Mouse (Mus musculus): ENCODE results near the gene Jund. TPM values are rescaled to one million over a fixed set of nuclear protein-coding genes. Genes with fewer than 3 reads are reported as not detected.

The Jund gene
- polyA plus RNA-seq, 1 experiment from 2014 or later, result 267 TPM

- Histone ChIP-seq H3K27ac (peak within 1 kb of the TSS; percentile 64; the same call in 1 of the 2 replicates), H3K36me3 (peaks cover 5% of the 10 kb centered on the region; the same call in 1 of the 2 replicates), H3K9me3 (no peaks in the 10 kb centered on the region), H3K27me3 (replicated peaks) (no peaks in the 10 kb centered on the region), H3K9ac (peak within 1 kb of the TSS; percentile 93), H3K4me2 (replicated peaks) (peak within 1 kb of the TSS; percentile 81), H3K4me3 (peak within 1 kb of the TSS; percentile 77), H3K4me1 (peaks cover 35% of the 10 kb centered on the region)
- 3% methylated on average over 14 of the region's 14 CpGs for WGBS
- peak; percentile 45 for ATAC-seq (ENCODE audit: low FRiP score, low read depth)
Measured at GRCm38 (mm10) chr8:70660273-70660725, 38.5 kb upstream of the Jund start, which contains the start of gene Pgpep1. Gene Pgpep1 (minus strand): TSS chr8:70660388.

GRCm38 (mm10) chr8:70663691-70664090, 35.1 kb upstream of the Jund start:
- Histone ChIP-seq H3K9ac (no peak overlapping the region), H3K27ac (no peak overlapping the region), H3K4me1 (peaks cover 13% of the 10 kb centered on the region), H3K4me2 (replicated peaks) (no peak overlapping the region), H3K9me3 (peaks cover 4% of the 10 kb centered on the region; the same call in 1 of the 2 replicates), H3K4me3 (no peak overlapping the region), H3K36me3 (no peaks in the 10 kb centered on the region), H3K27me3 (replicated peaks) (no peaks in the 10 kb centered on the region)
- WGBS, result 39% methylated on average over 4 of the region's 4 CpGs
- no peak for ATAC-seq (ENCODE audit: low FRiP score, low read depth)

GRCm38 (mm10) chr8:70664631-70665030, 34.1 kb upstream of the Jund start:
- Histone ChIP-seq H3K36me3 (no peaks in the 10 kb centered on the region), H3K9me3 (peaks cover 4% of the 10 kb centered on the region; the same call in 1 of the 2 replicates), H3K9ac (no peak overlapping the region), H3K4me1 (peaks cover 7% of the 10 kb centered on the region), H3K4me3 (no peak overlapping the region), H3K27ac (no peak overlapping the region), H3K27me3 (replicated peaks) (no peaks in the 10 kb centered on the region), H3K4me2 (replicated peaks) (no peak overlapping the region)
- 78% methylated on average over 3 of the region's 3 CpGs for WGBS
- ATAC-seq (ENCODE audit: low FRiP score, low read depth), result no peak

- Histone ChIP-seq H3K9ac (no peak overlapping the region), H3K4me2 (replicated peaks) (no peak overlapping the region), H3K27me3 (replicated peaks) (no peaks in the 10 kb centered on the region), H3K36me3 (no peaks in the 10 kb centered on the region), H3K4me3 (no peak overlapping the region), H3K9me3 (peaks cover 4% of the 10 kb centered on the region; the same call in 1 of the 2 replicates), H3K27ac (no peak overlapping the region), H3K4me1 (no peaks in the 10 kb centered on the region)
- WGBS, result 75% methylated on average over 2 of the region's 2 CpGs
- ATAC-seq (ENCODE audit: low FRiP score, low read depth), result no peak
Measured at GRCm38 (mm10) chr8:70665599-70665998, 33.1 kb upstream of the Jund start.

GRCm38 (mm10) chr8:70667071-70667470, 31.7 kb upstream of the Jund start:
- Histone ChIP-seq H3K27ac (no peak overlapping the region), H3K27me3 (replicated peaks) (no peaks in the 10 kb centered on the region), H3K4me2 (replicated peaks) (no peak overlapping the region), H3K9ac (no peak overlapping the region), H3K36me3 (no peaks in the 10 kb centered on the region), H3K4me1 (no peaks in the 10 kb centered on the region), H3K9me3 (peaks cover 4% of the 10 kb centered on the region; the same call in 1 of the 2 replicates), H3K4me3 (no peak overlapping the region)
- no peak for ATAC-seq (ENCODE audit: low FRiP score, low read depth)
- 74% methylated on average over 5 of the region's 5 CpGs for WGBS

- Histone ChIP-seq H3K4me1 (peaks cover 10% of the 10 kb centered on the region), H3K27ac (no peak overlapping the region), H3K36me3 (peaks cover 5% of the 10 kb centered on the region; the same call in 1 of the 2 replicates), H3K4me3 (no peak overlapping the region), H3K9ac (no peak overlapping the region), H3K27me3 (replicated peaks) (no peaks in the 10 kb centered on the region), H3K4me2 (replicated peaks) (no peak overlapping the region), H3K9me3 (peaks cover 4% of the 10 kb centered on the region; the same call in 1 of the 2 replicates)
- no peak for ATAC-seq (ENCODE audit: low FRiP score, low read depth)
- 63% methylated on average over 10 of the region's 10 CpGs for WGBS
Measured at GRCm38 (mm10) chr8:70671615-70672324, 27.0 kb upstream of the Jund start.

- Histone ChIP-seq H3K4me3 (peak overlapping the region; percentile 62), H3K36me3 (peaks cover 7% of the 10 kb centered on the region), H3K27me3 (replicated peaks) (no peaks in the 10 kb centered on the region), H3K4me2 (replicated peaks) (peak overlapping the region; percentile 67), H3K9ac (peak overlapping the region; percentile 49; the same call in 1 of the 2 replicates), H3K4me1 (peaks cover 10% of the 10 kb centered on the region), H3K27ac (peak overlapping the region; percentile 70; the same call in 1 of the 2 replicates), H3K9me3 (peaks cover 4% of the 10 kb centered on the region; the same call in 1 of the 2 replicates)
- 42% methylated on average over 19 of the region's 19 CpGs for WGBS
- no peak; the same call in 1 of the 2 replicates for ATAC-seq (ENCODE audit: low FRiP score, low read depth)
Measured at GRCm38 (mm10) chr8:70672325-70673078, 26.2 kb upstream of the Jund start.

- WGBS, result under 1% methylated on average over 60 of the region's 60 CpGs
- H3K4me2 ChIP-seq (replicated peaks), result peak within 1 kb of the TSS; percentile 67
- peak within 1 kb of the TSS; percentile 62 for H3K4me3 ChIP-seq
- H3K36me3 ChIP-seq, result peaks cover 15% of the 10 kb centered on the region
- peak; percentile 97 for ATAC-seq (ENCODE audit: low FRiP score, low read depth)
- H3K27ac ChIP-seq, result peak within 1 kb of the TSS; percentile 84
- H3K27me3 ChIP-seq (replicated peaks), result no peaks in the 10 kb centered on the region
- peaks cover 10% of the 10 kb centered on the region for H3K4me1 ChIP-seq
- peak within 1 kb of the TSS; percentile 67 for H3K9ac ChIP-seq
- peaks cover under 1% of the 10 kb centered on the region; the same call in 1 of the 2 replicates for H3K9me3 ChIP-seq
Measured at GRCm38 (mm10) chr8:70673079-70673856, 25.5 kb upstream of the Jund start, which contains the start of gene Lsm4. Gene Lsm4 (plus strand): TSS chr8:70673248.

GRCm38 (mm10) chr8:70674109-70674508, 24.6 kb upstream of the Jund start:
- Histone ChIP-seq H3K4me1 (peaks cover 10% of the 10 kb centered on the region), H3K36me3 (peaks cover 23% of the 10 kb centered on the region), H3K27ac (peak overlapping the region; percentile 27; the same call in 1 of the 2 replicates), H3K4me3 (peak overlapping the region; percentile 62), H3K4me2 (replicated peaks) (peak overlapping the region; percentile 67), H3K9me3 (no peaks in the 10 kb centered on the region), H3K27me3 (replicated peaks) (no peaks in the 10 kb centered on the region), H3K9ac (peak overlapping the region; percentile 67)
- ATAC-seq (ENCODE audit: low FRiP score, low read depth), result no peak
- 93% methylated on average over 3 of the region's 3 CpGs for WGBS

GRCm38 (mm10) chr8:70674716-70675115, 24.0 kb upstream of the Jund start:
- Histone ChIP-seq H3K27me3 (replicated peaks) (no peaks in the 10 kb centered on the region), H3K4me1 (peaks cover 10% of the 10 kb centered on the region), H3K4me2 (replicated peaks) (peak overlapping the region; percentile 67), H3K36me3 (peaks cover 29% of the 10 kb centered on the region), H3K4me3 (no peak overlapping the region), H3K9me3 (no peaks in the 10 kb centered on the region), H3K27ac (no peak overlapping the region), H3K9ac (peak overlapping the region; percentile 67)
- 83% methylated on average over 4 of the region's 4 CpGs for WGBS
- no peak for ATAC-seq (ENCODE audit: low FRiP score, low read depth)

GRCm38 (mm10) chr8:70675336-70675735, 23.4 kb upstream of the Jund start:
- Histone ChIP-seq H3K9ac (no peak overlapping the region), H3K4me3 (no peak overlapping the region), H3K27ac (no peak overlapping the region), H3K27me3 (replicated peaks) (no peaks in the 10 kb centered on the region), H3K36me3 (peaks cover 35% of the 10 kb centered on the region), H3K4me2 (replicated peaks) (no peak overlapping the region), H3K9me3 (no peaks in the 10 kb centered on the region), H3K4me1 (peaks cover 10% of the 10 kb centered on the region)
- ATAC-seq (ENCODE audit: low FRiP score, low read depth), result no peak
- 100% methylated on average over 1 of the region's 1 CpGs for WGBS
